Mouse (Mus musculus) MEL (cell line): ENCODE results near the gene Rnf19b. TPM values are rescaled to one million over a fixed set of nuclear protein-coding genes. Genes with fewer than 3 reads are reported as not detected.

Experiments used
- DNase-seq: peaks from one replicate; pipeline ENCODE4 v3.0.0; 2011; ENCODE audit warnings: low read depth, low spot score
- H3K27ac ChIP-seq: 2 replicates; pipeline ENCODE4 v1.5.1; 2012; ENCODE audit warnings: low read depth, mild to moderate bottlenecking, control low read depth, low read length, moderate library complexity; ENCODE audit not compliant: control insufficient read depth
- H3K27me3 ChIP-seq, 2 experiments: fragments of 150-350 bp in 1 of 2; sonication (generic) in 1 of 2; 2 replicates each; pipeline ENCODE4 v1.6.1; 2012; ENCODE audit warnings: low read length in 2 of 2, mild to moderate bottlenecking in 2 of 2, improper control_type of control experiment in 1 of 2, moderate library complexity in 1 of 2; ENCODE audit not compliant: insufficient read depth in 2 of 2, control insufficient read depth in 1 of 2
- H3K36me3 ChIP-seq, 2 experiments: 2 replicates each; pipeline ENCODE4 v1.6.1; 2012 to 2014; ENCODE audit warnings: low read length in 2 of 2, improper control_type of control experiment in 1 of 2, inconsistent platforms in 1 of 2, mild to moderate bottlenecking in 1 of 2; ENCODE audit not compliant: insufficient read depth in 2 of 2, control insufficient read depth in 1 of 2
- H3K4me1 ChIP-seq, 2 experiments: fragments of 150-350 bp in 1 of 2; sonication (generic) in 1 of 2; 2 replicates each; pipeline ENCODE4 v1.6.1; 2012; ENCODE audit warnings: low read length in 2 of 2, improper control_type of control experiment in 1 of 2, mild to moderate bottlenecking in 1 of 2; ENCODE audit not compliant: insufficient read depth in 2 of 2, control insufficient read depth in 1 of 2
- H3K4me3 ChIP-seq, 2 experiments: fragments of 150-350 bp in 1 of 2; sonication (generic) in 1 of 2; 2 replicates each; pipeline ENCODE4 v1.5.1; 2012; ENCODE audit warnings: low read depth in 2 of 2, low read length in 2 of 2, mild to moderate bottlenecking in 2 of 2, moderate library complexity in 2 of 2, control low read depth in 1 of 2, improper control_type of control experiment in 1 of 2; ENCODE audit not compliant: control insufficient read depth in 1 of 2, insufficient read depth in 1 of 2
- H3K79me2 ChIP-seq: 2 replicates; pipeline ENCODE4 v1.6.1; 2012; ENCODE audit warnings: mild to moderate bottlenecking, low read length, moderate library complexity; ENCODE audit not compliant: control insufficient read depth, poor library complexity, insufficient read depth
- H3K9ac ChIP-seq: 2 replicates; pipeline ENCODE4 v1.6.1; 2012; ENCODE audit warnings: low read depth, mild to moderate bottlenecking, control low read depth, low read length, moderate library complexity; ENCODE audit not compliant: control insufficient read depth, poor library complexity, severe bottlenecking
- H3K9me3 ChIP-seq: fragments of 150-350 bp; sonication (generic); replicated peaks from 2 replicates; pipeline ENCODE4 v1.6.1; 2012; ENCODE audit warnings: mild to moderate bottlenecking, low read length, improper control_type of control experiment, moderate library complexity; ENCODE audit not compliant: insufficient read depth
- CHD2 ChIP-seq: IDR thresholded peaks from 2 replicates; pipeline ENCODE4 v1.6.1; 2011; ENCODE audit warnings: low read length, improper control_type of control experiment
- E2F4 ChIP-seq: IDR thresholded peaks from 2 replicates; pipeline ENCODE4 v1.6.1; 2011; ENCODE audit warnings: low read depth, low read length, improper control_type of control experiment, borderline replicate concordance
- EP300 ChIP-seq, 2 experiments: IDR thresholded peaks; 2 replicates each; pipeline ENCODE4 v1.6.1; 2011; ENCODE audit warnings: improper control_type of control experiment in 2 of 2, low read length in 2 of 2, low read depth in 1 of 2, mild to moderate bottlenecking in 1 of 2
- ETS1 ChIP-seq: IDR thresholded peaks from 2 replicates; pipeline ENCODE4 v1.6.1; 2012; ENCODE audit warnings: low read depth, mild to moderate bottlenecking, inconsistent platforms, low read length, improper control_type of control experiment, moderate library complexity
- GABPA ChIP-seq: IDR thresholded peaks from 2 replicates; pipeline ENCODE4 v1.6.1; 2012; ENCODE audit warnings: low read depth, mild to moderate bottlenecking, inconsistent platforms, low read length, improper control_type of control experiment, moderate library complexity
- HCFC1 ChIP-seq: IDR thresholded peaks from 2 replicates; pipeline ENCODE4 v1.6.1; 2012; ENCODE audit warnings: low read depth, mild to moderate bottlenecking, inconsistent platforms, low read length, improper control_type of control experiment, moderate library complexity
- JUND ChIP-seq: IDR thresholded peaks from 2 replicates; pipeline ENCODE4 v1.6.1; 2011; ENCODE audit warnings: low read depth, mild to moderate bottlenecking, improper control_type of control experiment, low read length
- KAT2A ChIP-seq: conservative IDR thresholded peaks from 2 replicates; pipeline ENCODE4 v1.6.1; 2012; ENCODE audit warnings: low read depth, low read length, improper control_type of control experiment, inconsistent platforms
- MAFK ChIP-seq: IDR thresholded peaks from 2 replicates; pipeline ENCODE4 v1.6.1; 2011; ENCODE audit warnings: low read depth, mild to moderate bottlenecking, low read length, improper control_type of control experiment, borderline replicate concordance
- MEF2A ChIP-seq: IDR thresholded peaks from 2 replicates; pipeline ENCODE4 v1.6.1; 2014; ENCODE audit warnings: low read depth, mild to moderate bottlenecking, inconsistent platforms, low read length, improper control_type of control experiment; ENCODE audit not compliant: poor library complexity, insufficient replicate concordance, severe bottlenecking; ENCODE audit errors: extremely low read depth
- MYC ChIP-seq: IDR thresholded peaks from 2 replicates; pipeline ENCODE4 v1.6.1; 2011; ENCODE audit warnings: low read depth, mild to moderate bottlenecking, low read length, improper control_type of control experiment, moderate library complexity
- POLR2AphosphoS2 ChIP-seq: IDR thresholded peaks from 2 replicates; pipeline ENCODE4 v1.6.1; 2011; ENCODE audit warnings: low read length, improper control_type of control experiment
- POLR2AphosphoS5 ChIP-seq: IDR thresholded peaks from 2 replicates; pipeline ENCODE4 v1.6.1; 2012; ENCODE audit warnings: low read depth, borderline replicate concordance, mild to moderate bottlenecking, inconsistent platforms, low read length, moderate library complexity, mixed read lengths
- SIN3A ChIP-seq: IDR thresholded peaks from 2 replicates; pipeline ENCODE4 v1.6.1; 2012; ENCODE audit warnings: low read length, improper control_type of control experiment, inconsistent platforms
- TBP ChIP-seq: IDR thresholded peaks from 2 replicates; pipeline ENCODE4 v1.8.0; 2011; ENCODE audit warnings: low read depth, low read length, improper control_type of control experiment
- ZKSCAN1 ChIP-seq: IDR thresholded peaks from 2 replicates; pipeline ENCODE4 v1.6.1; 2012; ENCODE audit warnings: low read depth, mild to moderate bottlenecking, inconsistent platforms, low read length, improper control_type of control experiment, moderate library complexity
- polyA plus RNA-seq, 2 experiments: library from polyadenylated mRNA; stranded (reverse) in 1 of 2; unstranded in 1 of 2; fragments of >175 nt in 1 of 2; fragments of >200 nt in 1 of 2; gene quantifications; 2 replicates each; pipeline versions ENCODE4 v1.2.1 to v1.2.4; 2012; ENCODE audit warnings: low replicate concordance in 2 of 2, low read depth in 1 of 2; ENCODE audit not compliant: insufficient read length in 2 of 2, insufficient read depth in 1 of 2, missing spikeins in 1 of 2
- total RNA-seq: library from RNA; depleted of rRNA; stranded (reverse); fragments of 300-350 nt; gene quantifications from 2 replicates; pipeline ENCODE4 v1.2.3, GENCODE M21; 2012

The Rnf19b gene
- total and polyA plus RNA-seq, 3 experiments: 26.3 to 30.0 TPM; not detected in 1

DNA sequence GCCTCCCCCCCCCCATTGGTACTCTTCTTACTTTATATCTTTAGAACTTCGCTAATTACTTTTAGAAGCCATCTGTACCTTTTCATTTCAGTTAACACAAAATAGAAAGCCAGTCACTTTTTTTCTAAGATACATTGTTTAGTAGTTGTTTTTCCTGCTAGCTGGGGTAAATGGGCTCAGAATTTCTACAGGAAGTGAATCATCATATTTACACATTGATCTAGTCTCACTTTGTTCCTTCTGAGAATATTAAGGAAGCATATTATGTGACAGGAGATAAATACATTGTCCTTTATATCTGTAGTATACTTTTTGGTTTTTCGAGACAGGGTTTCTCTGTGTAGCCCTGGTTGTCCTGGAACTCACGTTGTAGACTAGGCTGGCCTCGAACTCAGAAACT, 10.8 kb downstream of the Rnf19b start:
- no peak overlapping the region for H3K27ac ChIP-seq
- DNase-seq: peak; percentile 42
- H3K4me1 ChIP-seq: peaks cover 2 to 22% of the 10 kb centered on the region in 2 experiments
- no peaks in the 10 kb centered on the region for H3K9me3 ChIP-seq
- peaks cover 0 to 19% of the 10 kb centered on the region in 2 experiments; a peak in 3 of 4 replicates for H3K36me3 ChIP-seq
- H3K4me3 ChIP-seq: no peak overlapping the region
- H3K27me3 ChIP-seq: no peaks in the 10 kb centered on the region
- no peak for TF ChIP-seq MAFK
- TF ChIP-seq EP300 (IDR thresholded peaks at IDR 0.05; ENCODE audit: low read depth in 1 of 2, low read length in 2 of 2): peak; percentile 22 to 52; a peak in 1 of 4 replicates
- TF ChIP-seq, all 39 proteins: peak for 1
- H3K79me2 ChIP-seq: peaks cover 17% of the 10 kb centered on the region
- no peak overlapping the region for H3K9ac ChIP-seq

DNA sequence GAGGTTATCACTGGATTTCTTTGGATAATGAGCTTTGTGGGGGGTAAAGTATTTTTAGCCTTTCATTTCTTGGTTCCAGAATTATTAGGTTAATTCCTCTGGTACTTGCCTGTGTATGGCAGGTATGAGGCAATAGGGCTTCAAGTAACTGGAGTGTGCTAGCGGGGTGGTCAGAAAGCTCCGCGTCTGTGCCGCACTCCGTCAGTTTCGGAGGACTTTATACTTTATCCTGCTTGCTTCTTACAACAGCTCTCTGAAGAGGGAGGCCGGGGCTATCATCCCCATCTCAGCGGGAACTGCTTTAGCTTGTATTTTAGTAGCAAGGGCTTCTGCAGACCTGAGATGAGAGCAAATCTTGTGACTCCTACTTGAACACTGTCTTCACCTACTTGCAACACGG, 21.1 kb downstream of the Rnf19b start:
- Histone ChIP-seq H3K4me3 (no peak overlapping the region), H3K79me2 (no peaks in the 10 kb centered on the region), H3K9me3 (no peaks in the 10 kb centered on the region), H3K27me3 (no peaks in the 10 kb centered on the region), H3K4me1 (peaks cover 0 to 6% of the 10 kb centered on the region in 2 experiments; a peak in 2 of 4 replicates), H3K27ac (no peak overlapping the region), H3K9ac (no peak overlapping the region), H3K36me3 (peaks cover 2 to 7% of the 10 kb centered on the region in 2 experiments; a peak in 3 of 4 replicates)
- TF ChIP-seq MYC: no peak
- no peak for TF ChIP-seq HCFC1
- TF ChIP-seq SIN3A: no peak
- no peak for TF ChIP-seq ZKSCAN1
- no peak for TF ChIP-seq MEF2A
- TF ChIP-seq CHD2: no peak
- TF ChIP-seq TBP: no peak
- no peak for TF ChIP-seq EP300 (IDR thresholded peaks at IDR 0.05; ENCODE audit: low read depth in 1 of 2, low read length in 2 of 2)
- no peak for DNase-seq

DNA sequence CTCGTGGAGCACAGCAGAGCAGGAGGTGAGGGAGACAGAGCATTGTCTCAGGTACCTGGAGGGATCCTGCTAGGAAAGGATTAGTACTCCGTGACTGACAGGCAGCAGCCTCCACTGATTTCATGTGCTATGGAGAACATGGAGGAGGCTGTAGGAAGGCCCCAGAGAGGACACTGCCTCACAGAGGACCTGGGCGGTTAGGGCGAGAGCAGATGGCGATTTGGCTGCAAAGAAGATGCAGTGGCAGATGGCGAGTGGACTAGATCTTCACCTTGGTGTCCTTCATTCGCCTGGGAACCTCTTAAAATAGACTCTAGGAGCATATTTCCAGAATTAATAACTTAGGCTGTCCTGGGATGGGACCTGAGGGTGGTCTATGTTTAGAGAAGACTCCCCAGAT, 23.0 kb downstream of the Rnf19b start:
- Histone ChIP-seq H3K79me2 (no peaks in the 10 kb centered on the region), H3K27ac (no peak overlapping the region), H3K36me3 (peaks cover 2 to 7% of the 10 kb centered on the region in 2 experiments; a peak in 3 of 4 replicates), H3K27me3 (no peaks in the 10 kb centered on the region), H3K9ac (no peak overlapping the region), H3K4me1 (peaks cover 0 to 6% of the 10 kb centered on the region in 2 experiments; a peak in 2 of 4 replicates), H3K4me3 (no peak overlapping the region), H3K9me3 (no peaks in the 10 kb centered on the region)
- no peak for TF ChIP-seq POLR2AphosphoS5
- TF ChIP-seq MAFK: no peak
- no peak for TF ChIP-seq GABPA
- TF ChIP-seq E2F4: no peak
- no peak for TF ChIP-seq POLR2AphosphoS2
- TF ChIP-seq TBP: no peak
- TF ChIP-seq ETS1: no peak
- TF ChIP-seq KAT2A: no peak
- no peak for TF ChIP-seq MYC
- no peak for TF ChIP-seq JUND
- no peak for TF ChIP-seq ZKSCAN1
- no peak for TF ChIP-seq SIN3A
- TF ChIP-seq MEF2A: no peak
- DNase-seq: no peak
